Mouse (Mus musculus): ENCODE data around the gene Siva1. TPM values are rescaled to one million over a fixed set of nuclear protein-coding genes. Genes with fewer than 3 reads are reported as not detected.

The Siva1 gene
- polyA plus RNA-seq, 1 experiment from 2014 or later, result 54.5 TPM

GRCm38 (mm10) chr12:112677943-112678554 lies 33.6 kb downstream of the Siva1 start:
- no peak for ATAC-seq
- 32% methylated on average over 19 of the region's 19 CpGs for WGBS
- peaks cover 17% of the 10 kb centered on the region for H3K36me3 ChIP-seq (ENCODE audit: control insufficient read depth, insufficient read depth)
- peak overlapping the region; percentile 71 for H3K9ac ChIP-seq (ENCODE audit: low read depth, low read length)
- no peaks in the 10 kb centered on the region for H3K27me3 ChIP-seq (replicated peaks; ENCODE audit: control insufficient read depth, insufficient read depth, low read length)
- no peaks in the 10 kb centered on the region for H3K9me3 ChIP-seq (ENCODE audit: control insufficient read depth)
- peak overlapping the region; percentile 65 for H3K4me3 ChIP-seq (ENCODE audit: low read depth, low read length)
- peak overlapping the region; percentile 90; the same call in 1 of the 2 replicates for H3K27ac ChIP-seq (ENCODE audit: low read depth, low read length)
- peak overlapping the region; percentile 91 for H3K4me2 ChIP-seq (replicated peaks; ENCODE audit: low read depth)
- TF ChIP-seq CTCF (IDR thresholded peaks at IDR 0.05; ENCODE audit: low read depth), result peak; percentile 60
- H3K4me1 ChIP-seq (replicated peaks; ENCODE audit: control insufficient read depth, insufficient read depth, low read length), result 0 out of 2 replicates have a peak, but pooled peaks cover 7% of the 10 kb centered on the region

- Histone ChIP-seq H3K27me3 (replicated peaks; ENCODE audit: control insufficient read depth, insufficient read depth, low read length) (no peaks in the 10 kb centered on the region), H3K27ac (ENCODE audit: low read depth, low read length) (peak within 1 kb of the TSS; percentile 90), H3K36me3 (ENCODE audit: control insufficient read depth, insufficient read depth) (peaks cover 17% of the 10 kb centered on the region), H3K4me3 (ENCODE audit: low read depth, low read length) (peak within 1 kb of the TSS; percentile 65), H3K9me3 (ENCODE audit: control insufficient read depth) (no peaks in the 10 kb centered on the region), H3K4me2 (replicated peaks; ENCODE audit: low read depth) (peak within 1 kb of the TSS; percentile 91), H3K4me1 (replicated peaks; ENCODE audit: control insufficient read depth, insufficient read depth, low read length) (0 out of 2 replicates have a peak, but pooled peaks cover 7% of the 10 kb centered on the region), H3K9ac (ENCODE audit: low read depth, low read length) (peak within 1 kb of the TSS; percentile 71)
- ATAC-seq, result peak; percentile 46
- WGBS, result under 1% methylated on average over 54 of the region's 60 CpGs
- TF ChIP-seq CTCF (IDR thresholded peaks at IDR 0.05; ENCODE audit: low read depth), result no peak
Observed at GRCm38 (mm10) chr12:112678555-112679026, 34.1 kb downstream of the Siva1 start, which contains the start of gene Zbtb42. Gene Zbtb42 (plus strand): TSS chr12:112678828.

GRCm38 (mm10) chr12:112679027-112679996 lies 34.8 kb downstream of the Siva1 start:
- Histone ChIP-seq H3K27ac (ENCODE audit: low read depth, low read length) (peak overlapping the region; percentile 90), H3K36me3 (ENCODE audit: control insufficient read depth, insufficient read depth) (peaks cover 17% of the 10 kb centered on the region), H3K27me3 (replicated peaks; ENCODE audit: control insufficient read depth, insufficient read depth, low read length) (no peaks in the 10 kb centered on the region), H3K4me2 (replicated peaks; ENCODE audit: low read depth) (peak overlapping the region; percentile 91), H3K9me3 (ENCODE audit: control insufficient read depth) (no peaks in the 10 kb centered on the region), H3K4me1 (replicated peaks; ENCODE audit: control insufficient read depth, insufficient read depth, low read length) (0 out of 2 replicates have a peak, but pooled peaks cover 7% of the 10 kb centered on the region), H3K9ac (ENCODE audit: low read depth, low read length) (peak overlapping the region; percentile 71), H3K4me3 (ENCODE audit: low read depth, low read length) (peak overlapping the region; percentile 65)
- 8% methylated on average over 75 of the region's 87 CpGs for WGBS
- TF ChIP-seq CTCF (IDR thresholded peaks at IDR 0.05; ENCODE audit: low read depth), result 0 out of 2 replicates have a peak, but pooled peaks have one; percentile 24
- peak; percentile 65 for ATAC-seq

GRCm38 (mm10) chr12:112683351-112683750 lies 38.9 kb downstream of the Siva1 start:
- Histone ChIP-seq H3K4me1 (replicated peaks; ENCODE audit: control insufficient read depth, insufficient read depth, low read length) (0 out of 2 replicates have a peak, but pooled peaks cover 3% of the 10 kb centered on the region), H3K27ac (ENCODE audit: low read depth, low read length) (no peak overlapping the region), H3K9me3 (ENCODE audit: control insufficient read depth) (no peaks in the 10 kb centered on the region), H3K9ac (ENCODE audit: low read depth, low read length) (no peak overlapping the region), H3K36me3 (ENCODE audit: control insufficient read depth, insufficient read depth) (peaks cover 17% of the 10 kb centered on the region), H3K27me3 (replicated peaks; ENCODE audit: control insufficient read depth, insufficient read depth, low read length) (no peaks in the 10 kb centered on the region), H3K4me2 (replicated peaks; ENCODE audit: low read depth) (no peak overlapping the region), H3K4me3 (ENCODE audit: low read depth, low read length) (no peak overlapping the region)
- no peak for TF ChIP-seq CTCF (IDR thresholded peaks at IDR 0.05; ENCODE audit: low read depth)
- WGBS, result 62% methylated on average over 7 of the region's 7 CpGs
- no peak for ATAC-seq

- Histone ChIP-seq H3K4me1 (replicated peaks; ENCODE audit: control insufficient read depth, insufficient read depth, low read length) (0 out of 2 replicates have a peak, but pooled peaks cover 5% of the 10 kb centered on the region), H3K9ac (ENCODE audit: low read depth, low read length) (no peak overlapping the region), H3K4me2 (replicated peaks; ENCODE audit: low read depth) (peak overlapping the region; percentile 37; the same call in 1 of the 2 replicates), H3K36me3 (ENCODE audit: control insufficient read depth, insufficient read depth) (no peaks in the 10 kb centered on the region), H3K27me3 (replicated peaks; ENCODE audit: control insufficient read depth, insufficient read depth, low read length) (no peaks in the 10 kb centered on the region), H3K9me3 (ENCODE audit: control insufficient read depth) (no peaks in the 10 kb centered on the region), H3K4me3 (ENCODE audit: low read depth, low read length) (no peak overlapping the region), H3K27ac (ENCODE audit: low read depth, low read length) (no peak overlapping the region)
- no peak for TF ChIP-seq CTCF (IDR thresholded peaks at IDR 0.05; ENCODE audit: low read depth)
- ATAC-seq, result peak; percentile 52
- WGBS, result 28% methylated on average over 15 of the region's 15 CpGs
Observed at GRCm38 (mm10) chr12:112688458-112688857, 44.0 kb downstream of the Siva1 start.

All from intestine, postnatal 0 days (tissue).